Mouse (Mus musculus) thymus, postnatal 14 days (tissue): Measurements from ENCODE around the gene Rsu1.
"Not testable (repeated sequence)": the region's sequence is repeated elsewhere in the genome, so short reads cannot be mapped to it uniquely, and the experiment has no call there.

Experiments used
- DNase-seq: peaks from one replicate; pipeline ENCODE4 v3.0.0; 2021

Rsu1 gene

DNA sequence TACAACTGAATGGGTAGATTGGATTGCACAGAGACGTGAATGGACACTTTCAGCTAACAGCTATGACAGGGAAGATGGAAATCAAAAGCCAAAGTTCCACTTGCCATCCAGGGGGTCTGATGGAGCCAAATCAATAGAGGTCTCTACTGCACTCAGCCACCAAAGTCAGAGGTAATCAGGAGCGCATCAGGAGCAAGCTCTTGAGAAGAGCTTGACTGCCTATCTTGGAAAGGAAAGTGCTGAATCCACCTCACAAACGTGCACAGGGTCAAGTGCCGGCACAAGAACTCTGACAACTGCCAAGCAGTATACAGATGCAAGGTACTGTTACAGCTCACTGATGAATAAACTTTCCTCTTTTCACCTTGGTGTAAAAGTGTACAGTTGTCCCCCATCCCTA, 47.8 kb downstream of the Rsu1 start:
- DNase-seq, result no peak

DNA sequence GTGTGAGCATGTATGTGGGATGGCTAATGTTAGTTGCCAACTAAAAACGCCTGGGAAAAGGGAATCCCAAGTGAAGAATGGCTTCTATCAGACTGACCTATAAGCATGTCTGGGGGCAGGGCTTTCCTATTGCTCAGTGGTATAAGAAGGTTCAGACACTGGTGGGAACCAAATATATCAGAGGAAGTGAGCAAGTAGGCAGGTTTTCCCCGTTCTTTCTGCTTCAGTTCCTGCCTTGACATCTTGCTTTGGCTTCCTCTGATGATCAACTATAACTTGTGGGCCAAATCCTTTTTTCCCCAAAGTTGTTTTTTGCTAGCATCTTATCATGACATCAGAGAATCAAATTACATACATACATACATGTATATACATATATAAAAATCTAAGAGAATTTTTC, 51.1 kb downstream of the Rsu1 start:
- no peak for DNase-seq

DNA sequence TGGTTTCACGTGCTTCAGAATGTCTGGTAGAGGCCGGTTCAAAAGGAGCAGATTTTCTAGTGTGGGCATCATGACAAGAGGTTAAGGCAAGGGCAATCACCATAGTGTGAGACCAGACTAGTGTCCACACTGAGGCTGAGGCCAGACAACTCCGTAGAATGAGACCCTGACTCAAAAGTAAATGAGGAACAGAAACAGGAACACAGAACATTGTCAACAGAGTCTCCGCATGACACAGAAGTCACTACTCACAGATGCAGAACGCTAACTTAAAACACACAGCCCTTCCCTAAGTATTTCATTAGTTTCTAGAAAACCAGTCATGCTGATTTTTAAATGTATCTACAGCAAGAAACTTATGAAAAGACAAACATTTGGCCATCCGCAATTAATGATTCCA, 53.1 kb downstream of the Rsu1 start:
- DNase-seq, result no peak

DNA sequence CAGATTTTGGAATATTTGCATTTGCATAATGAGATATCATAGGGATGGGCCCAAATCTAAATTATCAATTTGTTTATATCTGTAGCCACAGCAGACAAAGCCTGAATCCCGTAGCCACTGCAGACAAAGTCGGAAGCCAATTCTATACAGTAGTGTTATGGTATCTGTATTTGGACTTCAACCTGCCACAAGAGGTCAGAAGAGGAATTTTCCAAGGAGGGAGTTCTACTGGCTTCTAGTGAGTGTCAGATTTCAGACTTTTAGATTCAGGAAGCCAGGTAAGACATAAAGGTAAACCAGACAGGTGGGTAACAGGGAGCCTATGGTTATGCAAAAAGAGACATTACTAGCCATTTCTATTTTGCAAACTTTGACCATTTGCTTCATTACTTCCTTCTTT, 64.4 kb downstream of the Rsu1 start:
- no peak for DNase-seq

DNA sequence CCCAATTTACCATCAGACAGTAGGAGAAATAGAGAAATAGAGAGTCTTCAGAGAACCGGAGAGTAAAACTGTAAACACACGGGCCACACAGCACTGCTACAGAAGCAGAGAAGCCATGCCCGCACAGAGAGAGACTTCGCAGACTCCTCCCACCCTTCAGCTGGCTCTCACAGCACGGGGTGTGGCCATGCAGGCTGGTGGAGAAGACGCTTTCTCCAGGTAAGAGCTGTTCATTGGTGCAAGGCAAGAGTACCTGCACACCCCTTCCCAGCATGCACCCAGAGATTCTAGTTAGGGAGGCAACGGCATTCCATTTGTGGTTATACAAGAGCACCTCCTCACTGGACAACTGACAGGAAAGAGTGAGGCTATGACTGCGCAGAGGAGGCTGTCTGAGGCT, 64.8 kb downstream of the Rsu1 start:
- no peak for DNase-seq

DNA sequence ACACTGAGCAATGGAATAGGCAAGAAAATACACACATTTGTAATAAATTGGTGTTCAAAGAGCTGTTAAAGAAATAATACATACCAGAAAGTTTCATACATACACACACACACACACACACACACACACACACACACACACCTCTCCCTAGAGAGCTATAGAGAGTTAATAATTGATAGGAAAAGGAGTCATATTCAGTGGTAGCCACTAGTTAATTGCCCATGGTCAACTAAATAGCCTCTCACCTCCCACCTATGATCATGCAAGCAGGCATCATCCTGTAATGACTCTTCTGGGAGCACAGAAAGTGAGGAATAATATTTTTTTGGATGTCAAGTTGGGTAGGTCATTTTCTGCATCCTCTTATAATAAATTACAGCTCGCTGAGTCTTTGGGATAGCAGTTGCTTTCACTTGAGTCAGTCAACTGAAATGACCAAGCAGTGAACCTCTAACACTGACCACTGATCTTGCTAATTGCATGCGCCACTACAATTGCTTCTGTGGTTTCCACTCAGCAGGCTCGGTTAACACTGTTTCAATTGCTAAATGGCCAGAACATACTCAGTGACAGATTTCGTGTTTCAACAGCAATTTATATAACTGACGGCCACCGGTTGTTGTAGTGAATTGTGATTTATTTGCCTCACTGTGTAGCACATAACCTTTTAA, 68.3 kb downstream of the Rsu1 start:
- DNase-seq, result no peak

DNA sequence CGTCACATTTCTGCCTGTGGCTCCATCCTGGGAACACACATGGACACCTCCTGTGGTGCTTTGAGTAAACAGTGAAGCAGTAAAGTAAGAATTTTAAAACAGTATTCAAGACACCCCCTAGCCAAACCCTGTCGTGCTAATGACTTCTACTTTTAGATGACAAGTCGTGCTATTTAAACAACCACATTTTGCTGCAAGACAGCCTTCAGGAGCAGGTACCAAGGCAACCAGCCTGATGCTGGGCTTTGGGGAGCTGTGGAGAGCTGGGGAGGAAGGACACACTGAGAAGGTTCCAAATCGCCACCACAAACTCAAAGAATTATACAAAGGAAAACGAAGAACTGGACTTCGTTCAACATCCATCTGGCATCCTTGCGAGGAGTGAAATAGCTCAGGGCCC, 71.5 kb downstream of the Rsu1 start:
- DNase-seq, result no peak

DNA sequence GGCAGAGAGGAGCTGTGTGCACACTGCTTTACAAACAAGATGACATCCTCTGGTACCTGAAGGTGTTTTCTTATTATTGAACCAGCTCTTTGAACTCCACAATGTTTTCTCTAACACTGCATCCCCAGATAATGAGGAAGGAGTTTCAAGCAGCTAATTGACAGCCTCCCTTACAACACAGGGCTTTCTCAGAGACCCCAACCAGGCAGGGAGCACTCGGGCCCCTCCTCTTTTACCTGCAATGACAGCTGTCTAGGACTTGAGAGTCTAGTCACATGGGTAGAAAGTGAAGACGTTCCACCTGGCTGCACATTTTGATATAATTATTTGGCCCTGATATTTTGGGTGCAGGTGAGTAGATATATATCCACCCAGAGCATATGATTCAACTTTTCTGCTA, 72.2 kb downstream of the Rsu1 start:
- no peak for DNase-seq

DNA sequence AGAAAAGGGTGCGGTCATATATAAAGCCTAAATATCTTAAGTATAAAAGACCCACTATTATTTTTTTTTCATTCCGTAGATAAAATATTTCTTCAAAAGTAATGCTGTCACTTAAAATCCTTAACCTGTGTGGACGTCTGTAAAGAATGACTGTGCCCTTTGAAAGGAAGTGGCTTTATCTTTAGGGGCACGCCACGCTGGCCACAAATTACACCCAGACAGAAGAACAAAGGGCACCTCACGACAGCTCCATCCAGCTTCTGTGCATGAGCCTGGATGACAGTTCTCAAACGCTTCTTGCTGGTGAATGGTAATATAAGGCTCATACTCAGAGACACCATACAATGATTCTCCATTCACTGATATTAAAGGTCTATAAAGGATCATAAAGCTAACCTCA, 75.7 kb downstream of the Rsu1 start:
- no peak for DNase-seq

DNA sequence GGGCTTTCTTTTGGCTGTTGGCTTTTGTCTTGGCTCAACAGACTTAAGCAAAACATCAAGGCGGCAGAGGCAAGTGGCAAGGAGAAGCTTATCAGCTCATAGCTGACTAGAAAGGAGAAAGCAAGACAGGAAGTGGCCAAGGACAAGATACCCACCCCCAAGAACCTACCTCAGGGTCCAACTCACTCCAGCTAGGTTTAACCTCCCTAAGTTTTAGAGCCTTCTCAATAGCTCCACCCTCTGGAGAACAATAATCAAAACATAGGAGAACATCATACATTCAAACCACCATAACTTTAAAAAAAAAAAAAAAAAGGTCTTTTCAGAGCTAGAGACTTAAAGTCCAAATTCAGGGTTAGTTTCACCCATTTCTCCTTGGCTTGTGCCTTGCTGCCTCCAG, 79.1 kb downstream of the Rsu1 start:
- no peak for DNase-seq

DNA sequence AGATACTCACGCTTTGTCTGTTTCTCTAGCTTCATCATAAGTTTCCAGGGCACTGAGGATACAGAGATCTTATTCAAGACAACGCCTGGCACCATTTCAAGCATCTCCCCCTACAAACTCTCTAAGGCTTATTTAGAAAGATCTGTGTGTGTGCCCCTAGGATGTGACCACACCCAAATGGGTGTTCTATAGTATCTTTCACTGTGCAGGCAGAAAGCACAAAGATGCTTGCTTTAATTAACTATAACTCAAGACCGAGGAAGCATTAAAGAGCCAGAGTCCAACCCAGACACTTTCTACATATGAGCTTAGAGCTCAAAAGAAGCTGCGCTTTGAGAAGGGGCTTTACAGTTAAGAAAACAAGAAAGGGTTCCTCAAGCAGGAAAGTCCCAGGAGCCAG, 80.4 kb downstream of the Rsu1 start:
- DNase-seq, result no peak

DNA sequence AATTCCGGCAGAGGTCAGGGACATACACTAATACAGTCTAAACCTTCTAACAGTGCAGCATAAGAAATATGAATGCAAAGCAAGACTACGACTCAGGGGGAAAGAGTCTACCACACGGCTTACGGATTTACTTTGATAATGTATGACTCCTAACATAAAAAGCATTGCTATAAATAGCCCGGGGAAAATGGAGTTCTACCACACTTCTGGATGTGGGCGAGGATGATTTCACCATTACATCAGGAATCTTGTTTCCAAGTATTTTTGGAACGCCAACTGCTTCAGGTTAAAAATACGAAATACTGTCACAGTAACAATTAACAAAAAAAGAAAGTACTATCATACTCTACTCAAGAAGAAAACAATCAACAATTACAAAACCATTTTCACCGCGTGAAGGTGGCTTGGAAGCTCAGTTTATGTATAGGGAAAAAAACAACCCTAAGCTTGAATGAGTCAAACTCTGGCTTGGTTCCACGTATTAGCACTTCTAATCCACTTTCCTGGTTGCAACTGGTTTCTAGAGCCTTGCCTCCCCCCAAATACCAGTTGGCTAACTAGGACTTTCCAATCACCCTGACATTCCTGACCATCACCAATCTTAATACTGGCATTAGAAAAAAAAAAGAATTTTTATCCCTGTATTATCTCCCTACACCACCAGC, 82.3 kb downstream of the Rsu1 start:
- DNase-seq, result no peak

DNA sequence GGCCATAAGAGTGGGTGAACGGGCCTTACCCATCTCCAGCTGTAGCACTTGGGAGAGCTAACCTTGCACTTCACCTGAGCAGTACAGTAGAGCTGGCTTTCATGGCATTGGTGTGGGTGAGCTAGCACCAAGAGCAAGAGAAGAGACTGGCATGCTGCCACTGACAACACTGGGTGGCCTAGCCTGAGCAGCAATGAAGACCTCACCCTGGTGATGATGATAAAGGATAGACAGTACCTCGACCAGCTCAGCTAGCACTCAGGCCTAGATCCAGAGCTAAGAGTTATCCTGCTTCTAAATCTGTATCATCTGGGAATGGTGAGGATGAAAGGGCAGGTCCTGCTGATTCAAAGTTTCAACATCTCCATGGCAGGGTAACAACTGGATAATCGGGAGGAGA, 88.1 kb downstream of the Rsu1 start:
- DNase-seq, result no peak

DNA sequence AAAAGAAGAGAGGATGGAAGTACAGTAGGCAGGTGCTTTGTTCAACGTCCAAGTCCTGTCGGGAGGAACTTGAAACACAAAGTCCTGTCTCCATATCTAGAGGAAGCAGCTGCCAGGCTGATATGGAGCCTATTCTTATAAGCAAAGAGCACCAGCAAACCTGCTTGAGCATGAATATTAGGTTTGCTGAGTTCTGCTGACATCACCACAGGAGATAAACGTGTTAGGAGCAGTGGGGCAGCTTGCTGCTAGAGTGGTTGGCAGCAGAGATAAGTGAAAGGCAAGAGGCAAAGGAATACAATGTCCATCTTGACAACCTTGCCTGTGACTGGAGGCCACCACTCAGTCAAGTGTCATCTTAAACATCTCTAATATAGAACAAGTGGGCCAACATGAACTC, 89.3 kb downstream of the Rsu1 start:
- not testable (repeated sequence) for DNase-seq

DNA sequence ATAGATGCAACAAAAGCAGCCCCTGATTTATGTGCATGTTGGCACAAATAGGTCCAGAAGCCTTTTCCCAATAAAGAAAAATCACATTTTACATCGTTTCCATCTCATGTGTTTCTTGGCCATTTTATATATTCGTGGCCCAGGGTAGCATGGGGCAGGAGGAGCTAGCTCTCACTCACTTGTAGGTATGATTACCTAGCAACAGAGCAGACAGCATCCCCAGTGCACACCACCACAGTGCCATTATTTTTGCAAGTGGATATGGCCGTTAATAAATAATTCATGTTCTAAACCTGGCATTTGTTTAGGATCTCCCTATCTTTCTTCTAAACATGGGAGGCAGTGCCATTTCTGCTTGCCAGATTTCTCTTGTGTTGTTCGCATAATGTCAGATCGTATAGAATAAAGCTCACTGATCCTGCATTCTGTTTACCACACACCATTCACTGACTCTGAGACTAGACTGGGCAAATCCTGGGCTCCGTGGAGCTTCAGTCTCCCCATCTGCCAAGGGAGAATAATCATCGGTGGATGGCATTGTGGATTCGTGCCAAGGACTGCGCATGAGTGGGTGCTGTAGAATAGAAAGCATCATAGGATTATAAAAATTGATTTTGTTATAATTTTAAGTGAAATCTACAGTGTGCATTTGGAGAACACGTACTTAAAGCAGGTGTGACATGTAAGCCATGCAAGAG, 93.4 kb downstream of the Rsu1 start:
- DNase-seq, result no peak

DNA sequence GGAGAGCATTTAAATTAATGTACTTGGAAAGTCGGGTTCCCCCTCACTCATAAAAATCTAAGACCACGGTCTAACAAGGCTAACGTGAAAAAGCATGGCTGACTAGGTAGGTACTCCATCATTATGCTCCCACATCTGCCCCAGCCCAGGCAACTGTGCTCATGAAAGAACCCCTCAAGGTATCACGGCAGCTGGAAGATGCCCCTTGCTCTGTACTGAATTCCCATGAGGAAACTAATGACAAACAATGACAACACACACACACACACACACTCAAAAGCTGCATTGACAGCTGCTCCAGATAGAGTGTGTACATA, 95.0 kb downstream of the Rsu1 start:
- no peak for DNase-seq

DNA sequence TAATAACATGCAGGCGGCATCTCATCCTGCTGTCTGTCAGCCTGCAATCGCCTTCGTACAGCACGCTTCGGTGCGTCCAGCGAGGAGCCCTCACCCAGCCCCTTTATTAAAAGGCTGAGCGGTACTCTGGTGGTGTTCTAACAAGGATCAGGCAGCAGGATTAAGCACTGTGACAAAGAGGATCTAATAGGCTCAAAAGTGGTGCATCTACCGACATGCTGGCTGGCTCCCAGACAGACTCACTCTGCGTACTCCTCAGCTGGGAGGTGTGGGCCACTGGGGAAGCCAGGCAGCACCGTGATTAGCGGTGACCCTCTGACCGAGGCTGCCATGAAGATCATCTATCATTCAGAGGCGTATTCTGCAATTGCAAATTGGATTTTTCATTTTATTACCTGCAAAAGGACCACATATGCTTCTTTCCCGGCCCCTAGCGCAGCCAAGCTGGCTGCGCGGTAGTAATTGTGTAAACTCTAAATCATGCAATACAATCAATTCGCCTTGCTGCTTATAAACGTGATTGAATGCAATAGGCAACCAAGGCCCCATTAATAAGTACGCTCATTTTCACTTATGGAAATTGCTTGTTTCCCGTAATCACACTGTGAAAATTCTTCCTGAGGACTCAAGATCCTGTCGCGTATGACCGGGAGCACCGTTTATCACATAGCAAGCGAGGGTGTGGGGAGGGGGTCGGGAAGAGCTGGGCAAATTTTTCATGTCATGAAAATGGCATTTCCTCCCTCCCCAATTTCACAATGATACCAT, 95.5 kb downstream of the Rsu1 start:
- DNase-seq, result no peak

DNA sequence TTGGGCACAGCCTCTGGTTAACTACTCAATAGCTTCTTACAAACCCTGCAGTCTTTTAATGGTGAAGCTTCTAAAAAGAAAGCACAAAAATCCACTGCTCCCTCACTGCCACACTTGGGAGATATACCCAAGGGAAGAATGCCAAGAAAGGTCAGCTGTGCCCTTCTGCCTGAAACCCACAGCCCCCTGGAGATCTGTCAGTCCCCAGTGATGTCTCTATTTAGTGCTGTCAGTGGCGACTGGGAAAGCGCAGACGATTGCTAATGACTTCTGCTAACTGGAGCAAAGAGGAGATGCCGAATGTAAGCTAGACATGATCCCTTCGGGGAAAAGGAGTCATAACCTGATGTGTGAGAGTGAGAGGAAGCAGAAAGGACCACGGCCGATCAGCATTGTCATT, 96.8 kb downstream of the Rsu1 start:
- DNase-seq, result no peak

DNA sequence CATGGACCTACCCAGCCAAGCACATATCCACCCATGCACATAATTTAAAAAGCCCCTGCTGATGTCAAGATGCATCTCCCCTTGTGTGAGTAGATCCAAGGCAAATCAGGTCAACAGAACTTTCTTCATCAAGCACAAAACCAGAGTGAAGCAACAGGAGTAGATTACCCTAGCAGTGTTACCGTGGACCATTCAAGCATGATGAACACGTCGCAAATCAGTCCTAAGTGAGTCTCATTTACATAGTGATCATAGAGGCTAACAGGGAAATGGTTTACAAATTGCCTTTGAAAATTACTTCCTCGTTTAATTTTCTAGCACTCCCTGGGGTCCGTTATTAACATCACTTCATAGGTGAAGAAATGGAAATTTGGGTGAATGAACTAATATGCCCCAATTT, 100.6 kb downstream of the Rsu1 start:
- DNase-seq, result no peak

DNA sequence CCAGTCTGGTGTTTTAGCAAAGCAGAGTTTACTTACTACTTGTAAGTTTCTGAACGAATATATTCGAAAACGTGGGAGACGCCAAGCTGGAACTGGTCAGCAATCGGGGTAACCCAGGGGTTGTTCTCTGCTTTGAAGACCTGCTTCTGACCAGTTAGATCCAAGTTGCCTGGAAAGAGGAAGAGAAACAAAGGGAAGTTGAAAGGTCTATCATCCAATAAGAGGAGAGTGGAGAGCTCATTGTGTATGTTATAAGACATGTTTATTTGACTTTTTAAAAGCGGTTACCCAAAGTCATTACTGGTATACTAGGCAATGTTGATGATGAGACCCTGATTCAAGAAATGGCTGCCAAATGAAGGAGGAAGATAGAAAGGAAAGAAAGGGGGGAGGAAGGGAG, 101.3 kb downstream of the Rsu1 start:
- no peak for DNase-seq

DNA sequence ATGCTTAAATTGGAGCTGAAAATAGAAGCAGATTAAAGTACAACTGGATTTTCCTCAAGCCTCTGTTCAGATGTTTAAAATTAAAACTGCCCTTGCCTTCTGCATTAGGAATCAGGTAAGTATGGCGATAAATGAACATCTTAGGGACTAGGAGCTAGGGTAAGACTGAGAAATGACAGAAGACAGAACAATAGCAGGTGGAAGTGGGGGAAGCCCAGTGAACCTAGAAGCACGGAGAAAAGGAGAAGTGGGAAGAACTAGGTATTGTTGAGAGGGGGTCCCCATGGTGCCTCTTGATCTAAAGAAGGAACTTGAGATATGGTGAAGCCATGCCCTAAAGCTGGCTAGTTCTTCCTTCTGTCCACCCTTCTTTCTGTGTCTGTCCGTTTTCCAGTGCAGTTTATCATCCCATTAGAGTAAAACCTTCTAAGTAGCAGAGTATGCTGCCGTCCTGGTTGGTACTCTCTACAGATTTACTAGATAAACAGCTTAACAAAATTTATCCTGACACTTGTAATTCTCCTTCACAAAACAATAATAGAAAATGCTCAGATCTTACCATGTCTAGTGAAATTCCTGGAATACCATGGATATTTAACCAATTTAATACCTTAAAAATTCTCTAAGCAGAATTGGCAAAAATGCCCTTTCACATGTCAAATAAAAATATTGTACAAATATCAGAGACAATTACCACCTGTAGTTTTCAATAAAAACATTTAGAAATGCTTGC, 101.9 kb downstream of the Rsu1 start:
- no peak for DNase-seq

DNA sequence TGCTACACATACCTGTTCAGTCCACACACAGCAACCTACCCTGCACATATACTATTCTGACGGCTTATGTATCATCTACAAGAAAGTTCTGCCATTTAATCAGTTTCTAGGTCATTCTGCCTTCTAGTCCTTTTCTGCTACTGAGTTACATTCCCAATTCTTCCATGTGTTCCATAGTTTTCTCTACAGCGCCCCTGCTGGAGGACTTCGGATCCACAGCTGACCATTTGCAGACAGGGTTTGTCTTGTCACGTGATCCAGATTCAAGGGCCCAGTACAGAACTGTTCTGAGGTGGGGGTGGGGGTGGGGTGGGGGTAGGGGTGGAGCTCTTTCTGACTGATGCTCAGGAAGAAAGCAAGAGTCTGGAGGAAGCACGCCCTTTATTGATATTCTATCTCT, 102.5 kb downstream of the Rsu1 start:
- DNase-seq, result no peak

DNA sequence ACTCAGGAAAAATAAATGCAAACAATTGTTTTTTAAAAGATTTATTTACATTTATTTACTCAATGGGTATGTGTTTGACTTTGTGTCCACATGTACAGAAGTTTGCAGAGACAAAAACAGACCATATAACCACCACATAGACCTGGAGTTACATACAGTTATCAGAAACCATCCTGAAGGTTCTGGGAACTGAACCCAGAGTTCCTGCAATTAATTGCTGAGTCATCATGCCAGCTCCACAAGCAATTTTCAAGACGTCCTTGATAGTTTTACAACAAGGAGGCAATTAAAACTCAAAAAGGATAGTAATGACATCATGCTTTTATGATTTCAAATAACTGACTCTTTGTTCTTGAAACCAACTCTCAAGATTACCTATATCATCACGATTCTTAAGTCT, 109.5 kb downstream of the Rsu1 start:
- no peak for DNase-seq
